Mouse (Mus musculus): ENCODE results near the gene Krtap5-4.
"Not testable (repeated sequence)": the region's sequence is repeated elsewhere in the genome, so short reads cannot be mapped to it uniquely, and the experiment has no call there.

Gene Krtap5-4

GRCm38 (mm10) chr7:142321637-142322306, 18.4 kb downstream of the Krtap5-4 start:
- not testable (repeated sequence) for DNase-seq (ENCODE audit: low spot score)

GRCm38 (mm10) chr7:142322641-142323040, 19.3 kb downstream of the Krtap5-4 start:
- DNase-seq (ENCODE audit: low spot score), result no peak

- no peak for DNase-seq (ENCODE audit: low spot score)
These were observed 20.2 kb downstream of the Krtap5-4 start for GRCm38 (mm10) chr7:142323396-142324117.

GRCm38 (mm10) chr7:142326714-142327445, 23.5 kb downstream of the Krtap5-4 start:
- DNase-seq (ENCODE audit: low spot score), result peak; percentile 48

- DNase-seq (ENCODE audit: low spot score), result no peak
These were observed 25.2 kb downstream of the Krtap5-4 start for GRCm38 (mm10) chr7:142328507-142328906.

GRCm38 (mm10) chr7:142330271-142330724, 26.9 kb downstream of the Krtap5-4 start:
- no peak for DNase-seq (ENCODE audit: low spot score)

- no peak for DNase-seq (ENCODE audit: low spot score)
These were observed 27.9 kb downstream of the Krtap5-4 start for GRCm38 (mm10) chr7:142331281-142331680.

GRCm38 (mm10) chr7:142332741-142333140, 29.4 kb downstream of the Krtap5-4 start:
- DNase-seq (ENCODE audit: low spot score), result not testable (repeated sequence)

GRCm38 (mm10) chr7:142334246-142334645, 30.9 kb downstream of the Krtap5-4 start:
- peak; percentile 92 for DNase-seq (ENCODE audit: low spot score)

GRCm38 (mm10) chr7:142335151-142335550, 31.8 kb downstream of the Krtap5-4 start:
- no peak for DNase-seq (ENCODE audit: low spot score)

GRCm38 (mm10) chr7:142340269-142340970, 37.1 kb downstream of the Krtap5-4 start:
- peak; percentile 35 for DNase-seq (ENCODE audit: low spot score)

GRCm38 (mm10) chr7:142341564-142342246, 38.4 kb downstream of the Krtap5-4 start:
- DNase-seq (ENCODE audit: low spot score), result peak; percentile 65

GRCm38 (mm10) chr7:142342247-142342640, 38.9 kb downstream of the Krtap5-4 start:
- DNase-seq (ENCODE audit: low spot score), result no peak

GRCm38 (mm10) chr7:142347542-142347941, 44.2 kb downstream of the Krtap5-4 start:
- DNase-seq (ENCODE audit: low spot score), result no peak

GRCm38 (mm10) chr7:142349308-142349961, 46.1 kb downstream of the Krtap5-4 start:
- DNase-seq (ENCODE audit: low spot score), result peak; percentile 32

GRCm38 (mm10) chr7:142351569-142351968, 48.2 kb downstream of the Krtap5-4 start:
- no peak for DNase-seq (ENCODE audit: low spot score)

- DNase-seq (ENCODE audit: low spot score), result no peak
These were observed 50.5 kb downstream of the Krtap5-4 start for GRCm38 (mm10) chr7:142353854-142354253.
